Mouse (Mus musculus) ES-Bruce4 (cell line): ENCODE results near the gene Cfap61.

Source experiments
- CTCF ChIP-seq: IDR thresholded peaks from one replicate; pipeline ENCODE4 v1.8.1; 2011; ENCODE audit warnings: low read depth, low read length
- POLR2A ChIP-seq: IDR thresholded peaks from one replicate; pipeline ENCODE4 v1.8.1; 2011; ENCODE audit warnings: low read length; ENCODE audit not compliant: insufficient read depth

- TF ChIP-seq CTCF: no peak
- TF ChIP-seq POLR2A: no peak
Measured at GRCm38 (mm10) chr2:146255636-146256035, 321.1 kb downstream of the Cfap61 start.
